Mouse (Mus musculus): Measurements from ENCODE around the gene Eif3c.

Eif3c gene

DNA sequence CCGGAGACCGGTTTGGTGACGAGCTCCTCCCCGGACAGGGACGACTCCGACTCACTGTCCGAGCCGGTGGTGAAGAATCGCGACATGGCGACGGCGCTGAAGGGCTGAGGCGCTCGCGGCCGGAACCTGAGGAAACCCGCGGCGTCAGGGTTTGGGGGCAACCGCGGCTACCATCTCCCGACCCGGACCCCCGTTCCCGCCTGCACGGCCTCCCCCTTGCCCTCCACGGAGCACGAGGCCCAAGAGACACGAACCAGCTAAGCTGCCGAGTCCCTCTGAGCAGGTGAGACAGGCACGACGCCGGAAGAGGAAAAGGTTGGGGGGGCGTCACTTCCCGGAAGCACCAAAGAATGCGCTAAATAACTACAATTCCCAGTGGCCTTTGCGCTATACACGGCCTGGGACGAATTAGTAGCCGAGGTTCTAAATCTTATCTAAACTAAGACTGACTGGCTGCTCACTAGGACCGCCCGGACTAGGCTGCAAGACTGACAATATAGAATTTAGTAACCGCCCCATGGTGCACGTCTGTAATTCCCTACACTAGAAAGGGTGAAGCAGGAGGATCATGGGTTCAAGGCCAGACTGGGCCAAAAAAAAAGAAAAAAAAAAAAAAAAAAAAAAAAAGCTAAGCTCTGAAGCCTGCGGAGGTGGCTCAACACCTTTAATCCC is at the start of gene Eif3c:
Eif3c (minus strand) TSS at position 318 of the 672 bp plus-strand sequence.
- peak; percentile 87 for DNase-seq (ENCODE audit: extremely low spot score, low read depth, low spot score)

DNA sequence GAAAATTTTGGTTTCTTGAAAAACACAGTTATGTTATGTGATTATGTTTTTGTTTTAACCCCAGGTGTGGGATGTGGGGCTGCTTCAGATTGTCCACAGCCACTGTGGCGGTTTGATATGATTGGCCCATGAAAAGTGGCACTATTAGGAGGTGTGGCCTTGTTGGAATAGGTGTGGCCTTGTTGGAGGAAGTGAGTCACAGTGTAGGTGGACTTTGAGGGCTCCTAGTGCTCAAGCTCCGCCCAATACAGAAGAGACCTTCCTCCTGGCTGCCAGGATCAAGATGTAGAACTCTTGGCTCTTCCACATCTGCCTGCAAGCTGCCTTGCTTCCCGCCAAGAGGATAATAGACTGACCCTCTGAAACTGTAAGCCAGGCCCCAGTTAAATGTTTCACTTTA is 46.5 kb upstream of the Eif3c start:
- DNase-seq (ENCODE audit: extremely low spot score, low read depth, low spot score), result no peak

DNA sequence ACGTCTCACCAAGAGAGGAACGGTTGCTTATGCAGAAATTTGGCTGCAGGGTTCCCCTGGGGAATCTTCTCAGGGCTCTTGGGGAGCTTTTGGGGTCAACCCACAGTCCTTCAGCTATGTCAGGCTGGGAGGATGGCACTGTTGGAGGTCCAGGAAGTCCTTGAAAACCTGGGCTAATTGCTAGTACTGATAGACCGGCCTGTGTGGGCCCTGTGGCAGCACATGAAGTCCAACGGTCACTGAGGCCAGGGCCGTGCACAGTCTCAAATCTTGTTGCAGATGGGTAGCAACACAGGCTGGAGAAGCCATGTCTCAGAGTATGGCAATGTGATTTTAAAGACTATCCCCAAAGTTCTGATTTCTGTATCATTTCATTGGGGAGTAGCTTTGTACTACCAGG is 41.6 kb upstream of the Eif3c start:
- DNase-seq (ENCODE audit: extremely low spot score, low read depth, low spot score), result no peak

DNA sequence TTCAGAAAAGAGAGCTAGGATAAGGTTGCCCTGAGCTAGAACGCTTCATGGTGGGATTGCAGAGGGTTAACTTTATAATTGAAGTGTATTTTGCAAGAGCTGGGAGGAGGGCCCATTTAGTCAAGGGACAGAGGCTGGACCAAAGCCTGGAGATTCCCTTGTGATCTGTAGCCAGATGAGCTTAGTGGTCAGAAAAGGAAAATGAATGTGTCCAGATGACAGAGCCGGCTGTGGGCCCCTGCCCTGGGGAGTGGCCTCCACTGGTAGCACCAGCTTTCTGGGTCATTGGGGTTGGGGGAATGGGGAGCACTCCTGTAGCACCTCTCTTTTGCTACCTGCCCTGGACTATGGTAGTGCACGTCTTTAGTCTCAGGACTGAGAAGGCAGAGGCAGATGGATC is 40.9 kb upstream of the Eif3c start:
- DNase-seq (ENCODE audit: extremely low spot score, low read depth, low spot score), result no peak

DNA sequence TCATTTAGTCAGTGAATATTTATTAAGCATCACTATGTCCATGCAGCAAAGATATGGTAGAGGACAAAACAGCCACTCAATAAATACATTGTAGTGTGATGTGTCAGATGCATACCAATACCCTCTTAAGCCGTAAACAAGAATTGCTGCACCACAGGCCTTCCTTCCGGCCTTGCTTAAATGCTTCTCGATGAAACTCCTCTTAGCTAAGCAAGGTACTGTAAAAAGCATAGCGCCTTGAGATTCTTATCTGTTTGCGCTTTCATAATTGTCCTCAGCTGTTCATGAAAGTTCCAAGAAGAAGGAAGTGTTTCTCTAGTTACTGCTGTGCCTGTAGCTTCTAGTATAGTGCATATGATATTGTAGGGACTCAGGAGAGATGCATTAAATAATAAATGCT is 40.4 kb upstream of the Eif3c start:
- DNase-seq (ENCODE audit: extremely low spot score, low read depth, low spot score), result no peak

DNA sequence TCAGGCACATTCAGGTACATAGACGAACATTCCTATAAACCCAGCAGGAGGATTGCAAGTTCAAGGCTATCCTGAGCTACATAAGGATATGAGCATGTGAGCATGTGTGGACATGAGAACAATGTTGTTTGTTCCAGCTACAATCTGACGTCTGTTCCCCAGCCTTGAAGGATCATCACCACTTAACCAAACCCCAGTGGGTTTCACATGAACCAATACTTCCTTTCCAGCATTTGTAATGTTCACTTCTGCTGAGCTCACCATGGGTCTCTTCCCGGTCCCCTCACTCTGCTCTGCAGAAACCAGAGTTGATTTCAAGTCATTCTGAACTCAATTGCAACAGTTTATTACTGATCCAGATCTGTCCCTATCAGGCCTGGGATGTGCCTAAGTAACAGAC is 36.4 kb upstream of the Eif3c start:
- DNase-seq (ENCODE audit: extremely low spot score, low read depth, low spot score), result no peak

DNA sequence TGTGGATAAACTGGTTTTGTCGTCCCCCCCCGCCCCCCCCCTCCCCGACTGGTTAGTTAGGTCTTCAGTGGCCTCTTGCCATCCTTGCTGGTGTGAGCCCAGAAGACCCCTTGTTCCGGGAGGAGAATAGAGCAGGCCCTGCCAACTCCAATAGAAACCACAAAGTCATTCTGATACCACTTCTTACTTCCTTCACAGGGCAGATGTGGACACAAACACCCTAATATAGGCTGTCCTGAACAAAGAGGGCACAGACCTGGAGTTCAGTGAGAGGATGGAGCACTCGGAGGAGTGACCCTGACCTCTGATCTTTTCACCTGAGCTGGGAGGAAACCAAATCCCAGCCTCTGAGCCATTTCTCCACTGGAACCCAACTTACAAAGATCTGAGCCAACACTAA is 35.7 kb upstream of the Eif3c start:
- DNase-seq (ENCODE audit: extremely low spot score, low read depth, low spot score), result no peak

DNA sequence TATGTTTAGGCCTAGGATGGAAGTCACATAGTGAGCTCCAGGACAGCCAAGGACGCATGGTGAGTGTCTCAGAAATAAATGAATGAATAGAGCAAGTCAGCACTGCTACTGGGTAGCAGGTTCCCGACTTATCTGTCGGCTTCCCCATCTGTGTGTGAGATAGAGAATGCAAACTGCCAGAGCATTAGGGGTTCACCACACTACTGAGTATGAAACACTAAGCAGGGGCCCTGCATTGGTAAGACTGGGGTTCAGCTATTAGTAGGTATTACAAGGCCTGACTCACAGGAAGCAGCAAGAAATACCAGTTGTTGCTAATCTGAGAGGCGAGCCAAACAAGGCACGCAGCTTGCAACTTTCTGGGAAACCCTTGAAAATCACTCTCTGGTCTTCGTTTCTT is 32.7 kb upstream of the Eif3c start:
- DNase-seq (ENCODE audit: extremely low spot score, low read depth, low spot score), result no peak

DNA sequence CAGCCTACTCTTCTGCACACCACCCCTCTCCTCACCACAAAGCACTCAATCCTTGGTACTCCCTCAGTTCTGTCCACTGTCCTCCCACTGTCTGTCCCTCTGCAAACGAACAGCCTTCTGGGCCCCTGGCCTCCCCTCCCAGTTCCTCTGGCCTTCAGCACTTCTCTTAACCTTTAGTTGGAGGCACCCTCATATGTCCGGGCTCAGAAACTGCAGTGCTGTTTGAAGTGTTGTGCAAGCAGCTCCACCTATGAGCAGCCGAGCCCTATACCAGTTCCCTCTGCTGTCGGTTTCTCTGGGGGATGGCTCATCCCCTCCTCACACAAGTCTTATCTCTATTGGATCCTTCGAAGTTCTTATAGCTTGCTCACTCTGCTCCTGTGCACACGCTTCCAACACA is 30.2 kb upstream of the Eif3c start:
- no peak for DNase-seq (ENCODE audit: extremely low spot score, low read depth, low spot score)

DNA sequence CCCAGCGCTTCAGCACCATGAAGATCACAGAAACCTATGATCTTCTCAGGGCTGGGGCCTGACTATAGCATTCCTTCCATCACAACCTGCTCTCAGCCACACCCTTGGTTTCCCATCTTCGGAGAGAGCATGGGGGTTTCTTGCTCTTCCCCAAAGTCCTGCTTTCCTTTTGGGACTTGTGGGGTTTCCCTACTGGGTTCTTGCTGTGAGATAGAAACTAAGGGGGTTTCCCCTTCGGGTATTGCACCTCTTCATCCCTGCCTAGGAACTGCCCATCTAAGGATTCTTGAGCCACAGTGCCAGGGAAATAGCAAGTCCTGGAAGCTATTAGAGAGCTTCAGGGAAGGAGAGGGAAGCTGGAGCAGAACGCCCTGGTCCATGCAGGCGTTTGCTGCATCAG is 29.7 kb upstream of the Eif3c start:
- DNase-seq (ENCODE audit: extremely low spot score, low read depth, low spot score), result no peak

DNA sequence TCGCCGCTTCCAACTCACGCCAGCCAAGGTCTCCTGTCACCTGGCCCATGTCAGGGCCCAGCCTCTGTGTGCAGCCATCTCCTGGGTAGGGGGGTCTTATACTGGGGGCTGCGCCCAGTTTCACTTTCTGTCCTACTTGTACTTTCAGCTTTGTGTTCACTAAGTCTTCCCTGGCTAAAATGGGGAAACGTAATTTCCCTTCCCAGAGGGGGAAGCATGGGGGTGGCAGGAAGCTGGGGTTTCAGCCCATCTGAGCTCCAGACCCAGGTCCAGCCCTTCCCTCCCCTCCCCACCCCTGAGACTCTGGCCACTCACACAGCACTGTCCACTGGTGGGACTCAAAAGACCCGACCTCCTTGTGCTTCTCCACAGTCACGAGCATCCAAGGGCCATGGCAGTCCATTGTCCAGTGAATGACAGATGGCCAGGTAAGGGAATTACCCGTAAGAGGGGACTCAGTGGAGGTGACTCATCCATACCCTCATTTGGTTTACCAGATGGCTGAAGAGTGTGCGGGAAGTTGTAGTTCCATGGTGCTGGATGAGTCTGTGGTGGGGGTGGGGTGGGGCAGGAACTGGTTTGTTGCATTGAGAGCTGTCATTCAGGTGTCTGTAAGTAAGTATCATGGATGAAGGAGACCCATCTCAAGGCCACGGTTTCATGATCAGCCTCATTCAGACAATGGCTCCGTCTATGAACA is 28.8 kb upstream of the Eif3c start, which contains the start of gene Il27:
Il27 (minus strand) TSS at position 80 of the 700 bp plus-strand sequence.
- DNase-seq (ENCODE audit: extremely low spot score, low read depth, low spot score), result no peak

DNA sequence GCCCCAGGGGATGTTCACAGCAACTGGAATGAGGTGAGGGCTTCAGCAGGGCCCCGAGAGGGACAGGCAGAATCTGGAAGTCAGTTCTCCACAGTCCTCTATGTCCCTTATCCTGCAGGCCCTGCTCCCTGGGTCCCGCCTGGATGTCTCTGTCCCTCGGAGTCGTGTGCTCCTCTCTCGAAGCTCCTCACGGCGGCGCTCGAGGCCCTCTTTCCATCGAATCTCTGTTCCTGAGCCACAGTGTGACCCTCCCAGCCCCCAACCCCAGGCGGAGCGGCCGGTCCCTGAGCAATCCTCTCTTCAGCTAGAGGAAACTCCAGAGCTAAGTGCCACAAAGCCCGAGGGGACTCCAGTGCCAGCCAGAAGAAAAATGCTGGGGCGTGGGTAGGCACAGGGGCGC is 21.6 kb upstream of the Eif3c start:
- DNase-seq (ENCODE audit: extremely low spot score, low read depth, low spot score), result no peak

DNA sequence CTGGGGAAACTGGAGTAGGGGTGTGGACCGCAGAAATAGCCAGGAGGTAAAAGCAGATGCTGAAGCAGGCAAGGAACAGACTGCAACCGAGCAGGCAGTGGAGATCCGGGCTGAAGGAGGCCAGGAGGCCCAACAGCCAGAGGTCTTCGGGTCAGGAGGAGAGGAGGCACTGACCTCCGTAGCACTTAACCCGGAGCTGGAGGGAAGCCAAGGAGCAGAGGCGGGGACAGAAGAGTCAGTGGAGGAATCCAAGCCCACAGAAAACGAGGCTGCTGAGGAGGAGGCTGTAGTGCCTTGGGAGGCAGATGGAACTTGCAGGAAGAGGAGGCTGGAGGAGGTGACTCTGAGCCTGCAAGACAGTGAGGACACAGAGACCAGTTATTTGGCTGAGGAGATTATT is 20.6 kb upstream of the Eif3c start:
- DNase-seq (ENCODE audit: extremely low spot score, low read depth, low spot score), result no peak

DNA sequence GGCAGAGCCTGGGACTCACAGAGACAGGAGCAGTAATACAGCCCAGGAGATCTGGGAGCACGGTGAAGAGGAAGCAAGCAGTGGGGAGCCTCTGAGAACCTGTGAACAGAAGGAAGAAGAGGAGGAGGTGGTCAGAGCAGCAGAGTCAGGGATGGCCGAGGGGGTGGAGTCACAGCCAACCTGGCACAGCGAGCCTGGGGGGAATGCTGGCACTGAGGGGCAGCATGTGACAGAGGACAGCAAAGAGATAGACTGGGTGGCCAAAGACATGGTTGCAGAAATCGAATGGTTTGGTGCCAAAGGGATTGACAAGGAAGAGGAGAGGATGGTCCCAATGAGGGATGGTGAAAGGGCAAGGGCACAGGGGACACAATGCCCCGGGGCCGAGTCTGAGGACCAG is 19.5 kb upstream of the Eif3c start, which contains the start of gene Cln3:
Cln3 (minus strand) TSS at position 101 of the 400 bp plus-strand sequence.
- no peak for DNase-seq (ENCODE audit: extremely low spot score, low read depth, low spot score)

DNA sequence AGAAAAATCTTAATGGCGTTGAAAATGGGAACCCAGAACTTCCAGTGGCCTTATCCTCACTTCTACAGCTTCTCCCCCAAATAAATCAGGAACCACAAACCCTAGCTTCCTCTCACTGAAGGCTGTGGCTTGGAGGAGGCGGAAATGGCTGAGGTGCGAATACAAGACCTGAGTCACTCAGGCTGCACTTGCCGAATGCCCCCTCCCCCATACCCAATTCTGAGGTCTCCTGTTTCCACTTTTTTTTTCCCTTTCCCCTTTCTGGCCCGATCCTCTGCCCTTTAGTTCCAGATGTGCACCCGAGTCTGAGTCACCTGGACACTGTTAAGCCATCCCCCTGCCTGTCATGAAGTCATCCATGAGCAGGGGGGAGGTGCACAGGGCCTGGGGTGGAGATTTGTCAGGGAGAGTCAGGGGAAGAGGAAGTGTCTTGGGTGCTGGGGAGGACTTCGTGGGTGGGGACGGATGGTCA is 18.3 kb upstream of the Eif3c start, which contains the start of gene Apobr:
Apobr (plus strand) TSS at position 437 of the 472 bp plus-strand sequence.
- no peak for DNase-seq (ENCODE audit: extremely low spot score, low read depth, low spot score)

DNA sequence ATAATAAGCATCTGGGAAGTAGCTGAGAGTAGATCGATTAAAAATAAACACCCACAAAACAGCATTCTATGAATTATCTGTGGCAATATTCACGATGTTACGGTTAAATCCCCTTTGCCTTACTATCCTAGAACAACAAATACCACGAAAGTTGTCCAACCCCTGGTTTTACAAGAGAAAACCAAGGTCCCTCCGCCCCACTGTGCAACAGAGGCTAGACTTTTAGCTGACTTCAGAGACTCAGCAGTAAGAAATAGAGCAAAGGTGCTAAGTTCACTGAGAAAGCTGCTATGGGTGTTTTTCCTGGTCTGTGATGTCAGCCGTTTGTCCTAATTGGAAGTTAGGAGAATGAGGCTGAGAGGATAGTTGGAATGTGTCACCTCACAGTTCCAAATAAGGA is 17.6 kb upstream of the Eif3c start:
- no peak for DNase-seq (ENCODE audit: extremely low spot score, low read depth, low spot score)

DNA sequence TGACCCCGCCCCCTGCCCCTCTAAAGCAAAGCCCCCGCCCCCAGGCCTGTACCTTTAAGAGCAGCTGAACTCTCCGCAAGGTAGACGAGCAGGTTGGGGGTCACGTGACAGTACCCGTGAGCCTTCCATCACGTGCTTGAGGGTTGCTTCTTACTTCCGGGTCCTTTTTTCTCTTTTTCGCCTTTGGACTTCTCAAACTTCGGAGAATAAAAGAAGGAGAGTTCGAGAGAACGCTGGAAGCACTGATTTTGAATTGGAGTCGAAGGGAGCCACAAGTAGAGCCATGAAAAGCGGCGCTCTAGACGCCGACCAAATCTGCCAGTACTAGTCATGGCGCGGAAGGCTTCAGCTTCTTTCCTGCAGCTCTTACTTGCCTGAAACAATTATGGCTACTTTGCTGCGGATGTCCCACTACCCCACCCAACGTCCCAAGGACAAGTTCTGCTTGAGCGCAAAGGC is 17.1 kb upstream of the Eif3c start:
- peak; percentile 94 for DNase-seq (ENCODE audit: extremely low spot score, low read depth, low spot score)

DNA sequence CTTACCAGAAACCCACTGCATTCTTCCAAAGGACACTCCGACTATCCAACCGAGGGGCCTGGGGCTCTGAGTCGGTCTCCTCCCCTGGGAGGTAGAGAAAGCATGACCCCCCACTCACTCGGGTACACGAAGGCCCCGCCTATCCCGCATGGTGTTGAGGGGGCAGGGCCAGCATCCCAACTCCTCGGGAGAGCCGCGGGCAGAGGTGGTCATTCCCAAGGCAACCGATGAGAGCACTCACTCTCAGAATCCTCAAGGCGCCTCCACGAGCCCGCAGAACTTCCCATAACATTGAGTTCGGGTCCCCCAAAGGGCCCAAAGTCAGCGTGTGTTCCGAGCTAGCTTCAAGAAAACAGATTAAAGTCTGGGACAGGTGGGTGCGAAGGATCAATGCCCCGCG is 16.5 kb upstream of the Eif3c start:
- DNase-seq (ENCODE audit: extremely low spot score, low read depth, low spot score), result no peak

DNA sequence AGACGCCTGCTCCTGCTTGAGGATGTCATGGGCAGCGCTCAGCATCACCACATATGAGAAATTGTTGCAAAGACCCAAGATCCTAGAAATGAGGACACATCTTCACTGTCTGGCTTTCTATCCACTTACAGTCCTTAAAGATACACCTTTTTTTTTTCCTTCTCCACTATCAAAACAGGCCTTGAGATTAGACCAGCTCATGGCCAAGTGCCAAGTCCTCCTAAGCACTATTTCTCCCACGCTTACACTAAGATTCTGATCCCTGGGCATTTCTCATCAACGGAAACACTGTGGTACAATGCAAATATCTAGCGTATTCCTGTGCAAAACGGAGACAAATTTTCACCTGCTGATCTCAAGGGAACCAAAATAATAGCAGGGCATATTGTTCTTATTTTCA is 15.4 kb upstream of the Eif3c start:
- no peak for DNase-seq (ENCODE audit: extremely low spot score, low read depth, low spot score)

DNA sequence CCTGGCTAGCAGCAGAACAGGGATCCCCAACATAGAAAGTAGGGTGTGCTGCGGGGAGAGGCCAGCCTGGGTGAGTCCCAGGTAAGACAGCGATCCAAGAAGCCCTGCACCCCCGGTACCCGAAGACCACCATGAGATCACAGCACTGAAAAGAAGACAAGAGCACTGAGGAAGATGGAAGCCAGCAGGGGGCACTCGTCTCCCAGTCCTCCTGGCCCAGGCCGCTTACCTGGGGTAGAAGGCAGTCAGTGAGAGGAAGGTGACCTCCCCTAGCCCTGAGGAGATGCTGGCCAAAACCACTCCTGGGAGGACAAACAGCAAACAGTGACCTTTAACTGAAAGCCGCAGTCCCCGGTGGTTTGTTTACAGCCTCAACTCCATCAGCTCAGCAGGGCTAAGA is 13.0 kb upstream of the Eif3c start:
- DNase-seq (ENCODE audit: extremely low spot score, low read depth, low spot score), result no peak

DNA sequence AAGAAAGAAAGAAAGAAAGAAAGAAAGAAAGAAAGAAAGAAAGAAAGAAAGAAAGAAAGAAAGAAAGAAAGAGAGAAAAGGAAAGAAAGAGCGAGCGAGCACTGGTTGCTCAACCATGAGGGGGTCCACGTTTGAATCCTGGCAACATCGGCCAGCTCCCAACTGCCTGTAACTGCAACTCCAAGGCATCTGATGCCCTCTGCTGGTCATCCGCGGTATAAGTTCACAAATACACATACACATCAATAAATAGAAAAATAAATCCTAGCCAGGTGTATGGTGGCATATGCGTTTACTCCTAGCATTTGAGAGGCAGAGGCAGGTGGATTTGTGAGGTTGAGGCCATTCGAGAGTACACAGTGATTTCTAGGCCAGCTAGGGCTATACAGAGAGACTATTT is 10.7 kb upstream of the Eif3c start:
- no peak for DNase-seq (ENCODE audit: extremely low spot score, low read depth, low spot score)

DNA sequence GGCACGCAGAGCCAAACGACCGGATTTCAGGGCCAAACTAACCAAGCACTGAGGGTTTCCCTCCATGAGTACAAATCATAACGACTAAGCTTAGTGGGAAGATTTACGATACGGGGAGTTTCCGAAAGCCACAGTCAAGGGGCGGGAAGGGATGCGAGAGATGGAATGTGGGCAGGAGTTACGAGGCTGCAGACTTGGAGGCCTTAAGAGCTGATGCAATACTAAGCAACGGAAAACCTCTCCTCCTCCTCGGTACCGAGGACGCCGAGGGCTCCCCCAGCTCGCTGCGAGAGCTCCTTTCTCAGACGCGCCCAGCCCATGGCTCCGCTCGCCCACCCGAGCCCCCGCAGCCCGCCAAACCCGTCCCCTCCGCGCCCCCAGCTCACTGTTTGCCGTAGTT is 518 bp downstream of the Eif3c start:
- DNase-seq (ENCODE audit: extremely low spot score, low read depth, low spot score), result no peak

Measured in hindlimb bud, embryonic 11.5 days (tissue).